Mouse (Mus musculus) T-cell, adult 2 months (primary cell): Measurements from ENCODE around the gene Pdzrn3.
A peak's percentile ranks its signal among the peaks of the same experiment; 100 is the strongest.

ENCODE experiments used
- DNase-seq: peaks from one replicate; pipeline ENCODE4 v3.0.0; 2022; ENCODE audit warnings: low spot score

The Pdzrn3 gene

DNA sequence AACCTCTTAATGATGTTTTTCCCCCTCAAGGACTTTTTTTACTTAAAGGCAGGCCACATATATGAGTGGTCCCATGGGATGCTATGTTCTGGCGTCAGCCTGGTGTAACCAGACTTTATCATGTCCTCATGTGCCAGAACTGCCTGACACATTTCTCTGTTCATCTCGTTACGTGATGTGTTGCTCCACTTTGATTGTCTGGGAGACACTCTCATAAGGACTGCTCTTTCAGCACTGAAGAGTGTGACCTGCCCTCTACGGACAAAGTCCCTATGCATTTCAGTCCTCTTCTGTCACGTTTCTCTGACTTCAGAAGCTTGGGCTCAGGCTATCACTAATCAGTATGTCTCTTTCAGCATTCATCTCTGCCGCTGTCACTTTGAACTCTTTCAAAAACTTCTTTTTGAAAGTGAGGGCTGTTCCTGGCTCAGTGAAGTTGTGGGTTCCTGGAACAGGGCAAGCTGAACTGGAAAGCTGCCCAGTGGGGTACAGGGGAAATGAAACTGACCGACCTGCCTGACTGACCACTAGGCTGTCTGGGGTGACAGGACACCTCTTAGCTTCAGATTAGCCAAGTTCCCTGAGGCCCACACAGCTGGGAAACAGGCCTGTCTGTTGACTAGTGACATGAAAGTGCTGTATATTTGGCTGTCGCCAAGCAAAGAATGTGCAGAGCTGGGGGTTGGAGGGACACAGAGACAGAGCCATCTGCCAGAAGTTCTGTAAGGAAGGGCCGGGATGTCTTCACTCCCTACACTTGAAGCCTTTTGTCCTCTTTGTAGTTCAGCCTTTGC is 10.7 kb downstream of the Pdzrn3 start:
- DNase-seq: no peak

DNA sequence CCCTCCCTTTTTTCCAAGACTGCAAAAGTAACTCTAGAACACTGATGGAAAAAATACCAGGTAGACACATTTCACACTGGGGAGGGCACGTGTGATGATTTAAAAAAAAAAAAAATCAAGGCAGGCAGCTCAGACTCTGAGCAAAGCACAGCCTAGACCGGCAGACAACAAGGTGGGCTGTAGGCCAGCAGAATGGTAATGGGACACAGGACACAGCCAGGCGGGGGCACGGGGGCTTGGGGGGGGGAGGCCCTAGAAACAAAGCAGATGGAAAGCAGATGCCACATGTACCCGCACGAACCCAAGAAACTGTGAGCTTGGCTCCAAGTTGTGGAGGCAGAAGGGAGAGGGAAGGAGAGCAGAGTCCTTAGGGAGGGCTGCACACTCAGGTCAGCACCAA is 11.9 kb downstream of the Pdzrn3 start:
- DNase-seq: no peak

DNA sequence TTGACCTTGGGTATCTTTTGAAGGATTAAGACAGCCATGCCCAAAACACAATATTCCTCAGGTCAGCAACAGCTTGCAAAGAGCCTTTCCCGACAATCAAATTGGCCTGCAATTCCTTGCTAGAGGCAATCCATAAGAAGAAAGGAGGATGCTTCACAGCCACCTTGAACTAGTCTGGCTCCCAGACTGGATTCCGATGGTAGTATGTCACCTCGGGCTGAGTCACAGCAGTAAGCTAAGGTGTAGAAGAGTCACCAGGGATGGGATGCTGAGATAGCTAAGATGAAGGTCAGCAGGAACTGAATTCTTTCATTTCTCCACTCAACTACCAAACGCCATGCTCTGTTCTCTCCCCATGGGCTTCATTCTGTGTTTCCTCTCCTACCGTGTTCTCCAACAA is 13.8 kb downstream of the Pdzrn3 start:
- no peak for DNase-seq

DNA sequence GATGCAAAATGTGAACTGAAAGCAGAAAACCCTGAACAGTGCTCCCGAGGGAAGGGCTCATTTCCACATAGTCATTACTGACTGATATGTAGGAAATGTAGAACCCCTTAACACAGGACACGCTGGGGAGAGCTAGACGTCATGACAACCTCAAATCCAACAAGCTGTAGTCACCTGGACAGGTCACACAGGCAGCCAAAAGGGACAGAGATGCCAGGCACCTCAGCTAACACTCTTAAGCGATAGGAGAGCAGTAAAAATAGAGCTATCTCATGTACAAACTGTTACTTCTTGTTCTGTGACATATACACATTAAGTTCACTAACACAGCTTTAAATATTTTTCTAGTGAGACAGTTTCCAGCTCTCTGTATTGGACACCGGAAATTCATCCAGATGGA is 15.0 kb downstream of the Pdzrn3 start:
- no peak for DNase-seq

DNA sequence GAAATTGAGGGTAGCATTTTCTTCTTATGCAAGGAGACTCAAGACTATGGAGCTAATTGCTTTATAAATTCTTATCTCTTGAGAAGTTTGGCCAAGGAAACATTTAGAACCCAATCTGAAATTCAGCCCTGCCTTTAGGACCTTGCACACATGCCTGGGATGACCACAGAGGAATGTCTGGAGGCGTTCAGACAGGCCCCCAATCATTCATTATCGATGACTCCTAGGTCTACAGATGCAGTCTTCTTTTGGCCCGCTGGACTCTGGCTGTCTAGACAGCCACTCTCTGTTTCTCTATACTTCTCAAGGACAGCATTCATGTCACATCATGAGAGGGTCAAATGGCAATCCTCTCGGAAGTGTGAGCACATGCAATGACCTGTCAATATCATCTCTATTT is 15.4 kb downstream of the Pdzrn3 start:
- DNase-seq: no peak

DNA sequence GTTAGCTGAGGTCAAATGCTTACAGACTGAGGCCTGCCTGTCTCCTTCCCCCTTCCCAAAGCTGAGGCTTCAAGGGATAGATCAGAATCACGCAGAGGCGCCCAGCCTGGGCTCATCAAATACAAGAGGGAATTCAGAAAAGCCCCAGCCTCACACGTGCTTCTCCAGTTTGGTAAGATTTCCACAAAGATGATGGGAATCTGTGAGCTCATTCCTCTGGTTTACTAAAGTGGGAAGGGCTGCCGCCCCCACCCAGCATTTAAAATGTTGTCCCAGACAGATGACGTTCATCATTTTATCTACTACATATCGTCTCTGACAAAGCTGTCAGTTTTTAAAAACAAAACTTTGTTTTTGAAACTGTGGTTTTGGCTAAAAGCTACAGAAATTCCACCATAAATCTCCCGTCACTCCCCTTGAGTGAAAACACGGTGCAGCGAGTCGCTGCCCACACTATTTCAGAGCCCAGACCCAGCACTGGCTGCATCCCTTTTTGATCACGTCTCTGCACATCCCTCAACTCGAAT is 17.4 kb downstream of the Pdzrn3 start:
- no peak for DNase-seq

DNA sequence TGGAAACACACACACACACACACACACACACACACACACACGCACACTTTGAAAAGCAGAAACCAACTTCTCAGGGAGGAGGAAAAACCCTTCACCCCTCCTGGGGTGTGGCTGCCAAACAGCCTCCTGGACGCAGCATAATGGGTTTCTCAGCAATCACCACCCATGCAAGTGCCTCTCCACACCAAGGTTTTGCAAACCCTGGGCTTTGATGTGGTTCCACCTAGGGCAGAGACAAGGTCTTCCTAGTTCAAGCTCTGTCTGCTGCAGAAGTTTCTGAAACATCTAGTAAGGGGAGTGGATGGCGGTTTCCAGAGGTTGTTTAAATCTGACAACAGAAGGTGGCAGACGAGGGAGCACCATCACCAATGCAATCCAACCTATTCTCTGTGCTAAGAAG is 18.1 kb downstream of the Pdzrn3 start:
- peak; percentile 80 for DNase-seq

DNA sequence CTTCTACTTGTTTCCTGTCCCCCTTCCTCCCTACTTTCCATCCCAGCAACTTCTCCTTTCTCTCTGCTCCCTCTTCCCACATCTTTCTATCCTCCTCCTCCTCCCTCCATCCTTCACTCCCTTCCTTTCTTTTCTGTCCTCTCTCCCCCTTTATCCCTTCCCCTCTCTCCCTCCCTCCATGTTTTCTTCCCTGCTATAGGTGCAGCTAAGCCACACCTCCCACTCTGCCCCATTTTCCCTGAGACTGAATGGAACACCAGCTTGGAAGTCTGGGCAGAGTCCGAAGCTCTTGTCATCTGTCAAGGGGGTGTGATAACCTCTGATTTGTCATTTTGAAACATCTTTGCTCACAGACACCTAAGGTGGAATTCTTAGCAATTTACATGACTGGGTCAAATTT is 22.8 kb downstream of the Pdzrn3 start:
- no peak for DNase-seq

DNA sequence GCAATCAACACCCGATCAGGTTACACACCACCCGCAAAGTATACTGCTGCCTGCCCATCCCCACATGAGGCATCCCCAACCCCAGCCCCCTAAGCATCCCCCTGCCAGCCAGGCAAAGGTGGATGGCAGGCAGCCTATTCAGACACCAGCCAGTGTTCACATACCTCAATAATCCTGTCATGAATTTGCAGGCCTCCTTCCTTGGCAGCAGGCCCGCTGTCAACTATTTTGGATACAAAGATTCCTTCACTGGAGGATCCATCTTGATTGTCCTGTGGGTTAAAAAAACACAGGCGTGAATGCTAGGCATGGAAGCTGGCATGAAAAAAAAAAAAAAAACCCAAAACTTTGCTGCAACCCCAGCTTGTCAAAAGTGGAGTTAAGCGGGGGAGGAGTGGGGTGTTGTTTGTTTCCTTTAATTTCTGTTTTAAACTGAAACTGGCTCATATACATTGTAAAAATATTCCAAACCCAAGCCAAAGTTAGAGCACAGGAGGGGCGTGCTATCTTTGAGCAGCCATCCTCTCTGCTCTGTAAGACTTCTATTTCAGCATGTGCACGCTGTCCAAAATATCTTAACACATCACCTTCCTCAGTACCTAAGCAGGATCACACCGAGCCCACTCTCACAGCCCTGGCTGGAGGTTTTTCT is 23.3 kb downstream of the Pdzrn3 start:
- no peak for DNase-seq

DNA sequence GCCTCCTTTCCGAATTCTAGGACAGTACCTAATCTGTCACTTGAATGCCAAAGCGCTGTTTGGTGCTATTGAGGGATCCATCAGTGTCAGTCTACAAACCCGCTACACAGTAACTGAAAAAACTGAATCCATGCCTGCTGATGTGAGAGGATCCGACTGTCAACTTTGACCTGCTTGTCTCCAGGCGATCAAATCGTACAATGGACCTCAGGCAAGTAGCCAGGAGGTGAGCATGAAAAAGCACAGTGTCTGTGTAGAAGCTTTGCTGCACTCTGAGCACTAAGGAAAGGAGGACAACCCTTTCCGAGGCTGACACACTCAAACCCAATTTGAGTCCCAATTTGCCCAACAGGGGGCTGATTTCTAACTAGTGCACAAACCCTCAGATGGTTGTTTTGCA is 24.0 kb downstream of the Pdzrn3 start:
- DNase-seq: no peak

DNA sequence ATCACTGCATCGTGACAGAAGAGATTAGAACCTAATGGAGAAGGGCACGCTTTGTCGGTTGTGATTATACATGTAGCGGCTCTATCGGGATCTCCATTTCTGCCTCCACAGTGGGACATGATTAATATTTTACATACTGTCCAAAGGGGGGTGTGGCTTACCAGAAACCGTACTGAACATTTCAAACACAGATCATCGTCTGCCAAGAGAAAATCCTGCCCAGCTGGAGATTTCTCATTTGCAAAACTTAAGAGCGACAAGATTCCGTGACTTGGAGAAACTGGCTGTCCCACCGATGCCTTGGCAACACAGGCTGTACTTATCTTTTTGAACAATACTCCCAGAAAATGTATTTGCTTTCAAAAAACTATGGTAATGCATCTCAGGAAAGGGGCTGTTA is 25.1 kb downstream of the Pdzrn3 start:
- no peak for DNase-seq

DNA sequence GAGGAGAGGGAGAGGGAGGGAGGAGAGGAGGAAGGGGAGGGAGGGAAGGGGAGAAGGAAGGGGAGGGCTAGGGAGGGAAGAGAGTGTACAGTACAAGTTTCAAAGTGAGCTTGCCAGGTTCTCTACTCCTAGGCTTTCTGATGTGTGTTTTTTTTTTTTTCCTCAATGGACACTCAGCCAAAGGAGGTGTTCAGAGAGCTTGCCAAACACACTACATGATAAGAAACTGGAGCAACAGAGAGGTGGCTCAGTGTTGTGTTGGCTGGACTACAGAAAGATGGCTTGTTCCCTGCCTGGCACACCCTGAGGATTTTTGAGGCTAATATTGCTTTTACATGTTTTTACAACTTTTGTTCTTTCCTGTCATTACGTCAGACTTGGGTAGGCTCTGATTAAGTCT is 26.6 kb downstream of the Pdzrn3 start:
- no peak for DNase-seq

DNA sequence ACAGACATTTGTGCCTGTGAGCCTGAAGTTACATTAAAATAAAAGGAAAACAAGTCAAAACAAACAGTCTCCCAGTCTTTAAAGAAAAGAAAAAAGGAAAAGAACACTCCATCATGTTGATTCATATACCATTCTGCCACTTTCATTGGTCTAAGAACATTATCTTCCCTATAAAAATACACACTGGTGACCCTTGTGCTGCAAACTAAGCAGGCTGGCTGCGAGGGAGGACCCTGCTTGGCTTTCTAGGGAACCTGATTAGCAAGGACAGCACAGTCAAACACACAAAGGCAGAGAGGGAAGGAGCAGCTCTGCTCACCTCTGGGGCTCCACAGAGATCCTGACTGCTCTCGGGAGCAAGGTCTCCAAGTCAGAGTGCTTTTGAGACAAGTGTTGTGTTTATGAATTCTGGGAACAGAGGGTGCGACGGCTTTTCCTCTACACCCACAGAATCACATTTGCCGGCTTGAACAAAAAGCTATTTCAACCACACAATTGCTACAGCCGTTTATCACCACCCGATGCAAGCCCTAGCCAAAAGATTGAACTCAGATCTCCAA is 27.2 kb downstream of the Pdzrn3 start:
- DNase-seq: no peak

DNA sequence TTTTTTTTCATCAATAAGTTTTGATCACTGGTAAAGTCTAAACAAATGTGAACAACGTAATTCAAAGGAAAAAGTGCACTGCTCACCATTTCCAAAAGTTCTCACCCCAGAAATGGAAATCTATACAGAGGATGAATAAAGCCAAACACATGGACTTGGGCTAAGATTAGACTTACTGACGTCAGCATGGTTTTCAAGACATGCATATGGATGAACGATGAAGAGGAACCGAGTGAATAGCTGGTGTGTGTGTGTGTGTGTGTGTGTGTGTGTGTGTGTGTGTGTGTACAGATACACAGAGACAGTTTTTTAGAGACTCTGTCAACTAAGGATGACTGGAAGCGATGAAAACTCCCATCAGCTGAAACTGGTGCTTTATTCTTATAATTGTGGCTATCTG is 29.2 kb downstream of the Pdzrn3 start:
- no peak for DNase-seq

DNA sequence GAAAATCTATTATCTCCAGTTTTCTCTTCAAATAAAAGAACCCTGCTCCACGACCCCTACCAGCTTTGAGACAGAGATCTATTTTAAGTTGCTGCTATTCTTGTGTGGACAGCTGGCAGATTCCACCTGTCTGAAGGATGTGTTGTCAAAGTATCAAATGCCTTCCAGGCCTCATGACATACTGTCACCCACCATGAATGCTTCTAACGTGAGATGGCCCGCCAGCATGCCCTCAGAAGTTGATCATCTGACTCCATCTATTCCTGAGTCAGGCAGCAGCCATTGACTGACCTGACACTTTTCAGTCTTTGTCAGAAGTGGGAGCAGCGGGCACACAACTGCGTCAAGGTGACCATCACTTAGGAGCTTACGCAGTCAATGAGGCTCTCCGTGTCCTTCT is 37.6 kb downstream of the Pdzrn3 start:
- no peak for DNase-seq

DNA sequence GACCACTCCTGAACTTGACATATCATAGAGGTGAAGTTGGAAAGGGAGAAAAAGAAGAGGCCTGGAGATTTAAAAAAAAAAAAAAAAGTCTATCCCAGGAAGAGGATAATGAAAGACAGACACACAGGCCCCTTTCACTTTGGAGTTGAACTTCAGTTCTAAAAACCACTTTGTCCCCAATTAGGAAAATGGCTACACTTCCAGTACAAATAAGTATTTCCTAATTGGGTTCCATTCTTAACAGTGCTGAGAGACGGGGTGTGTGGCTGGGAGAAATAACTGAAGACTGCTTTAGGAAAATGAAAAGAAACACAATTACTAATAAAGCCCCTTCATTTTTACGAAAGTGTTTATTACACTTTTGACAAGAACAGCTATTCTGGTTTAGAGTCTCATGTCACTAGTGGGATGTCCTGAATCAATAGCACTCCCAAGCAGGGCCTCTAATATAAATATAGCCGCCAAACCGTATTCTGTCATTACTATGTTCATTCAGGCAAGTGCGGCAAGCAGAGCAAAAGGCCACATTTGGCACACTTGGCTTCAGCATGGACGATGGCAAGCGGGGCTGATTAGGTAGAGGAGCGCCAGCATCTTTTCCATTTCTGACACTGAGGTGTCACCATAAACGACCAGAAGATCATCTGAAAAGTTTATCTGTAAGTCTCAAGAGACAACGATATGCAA is 39.7 kb downstream of the Pdzrn3 start:
- no peak for DNase-seq

DNA sequence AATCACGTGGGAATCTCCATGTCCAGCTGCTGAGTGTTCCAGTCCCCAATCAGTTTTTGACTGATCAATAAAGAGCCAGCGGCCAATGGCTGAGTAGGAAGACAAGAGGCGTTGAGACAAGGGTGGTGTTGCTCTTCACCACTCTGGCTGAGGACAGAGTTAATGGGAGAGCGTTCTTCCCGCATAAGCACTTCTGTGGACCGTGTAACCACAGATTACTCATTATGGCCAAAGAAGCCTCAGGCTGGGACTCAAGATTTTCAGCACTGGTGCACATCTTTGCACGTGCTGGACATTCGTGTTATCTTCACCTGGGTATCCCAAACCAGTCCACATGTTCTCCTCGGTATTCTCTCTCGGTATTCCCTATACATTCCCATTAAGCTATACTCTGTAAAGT is 41.0 kb downstream of the Pdzrn3 start:
- DNase-seq: no peak

DNA sequence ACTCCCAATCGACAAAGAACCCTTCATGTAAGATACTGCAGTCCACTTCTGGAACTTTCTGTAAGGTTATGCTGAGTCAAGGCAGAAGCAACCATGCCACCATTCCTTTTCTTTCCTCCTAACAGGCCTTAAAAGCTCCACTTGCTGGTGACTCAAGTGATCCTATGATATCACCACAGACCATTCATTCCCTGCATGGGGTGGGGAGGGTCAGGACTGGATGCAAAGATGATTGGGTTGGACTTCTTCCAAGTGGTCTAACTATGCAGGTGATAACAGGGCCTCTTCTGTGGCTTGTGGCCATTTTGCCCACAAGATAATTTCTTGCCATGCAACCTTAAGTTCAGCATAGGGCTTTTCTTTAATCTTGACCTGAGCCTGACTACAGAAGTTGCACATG is 42.0 kb downstream of the Pdzrn3 start:
- DNase-seq: no peak

DNA sequence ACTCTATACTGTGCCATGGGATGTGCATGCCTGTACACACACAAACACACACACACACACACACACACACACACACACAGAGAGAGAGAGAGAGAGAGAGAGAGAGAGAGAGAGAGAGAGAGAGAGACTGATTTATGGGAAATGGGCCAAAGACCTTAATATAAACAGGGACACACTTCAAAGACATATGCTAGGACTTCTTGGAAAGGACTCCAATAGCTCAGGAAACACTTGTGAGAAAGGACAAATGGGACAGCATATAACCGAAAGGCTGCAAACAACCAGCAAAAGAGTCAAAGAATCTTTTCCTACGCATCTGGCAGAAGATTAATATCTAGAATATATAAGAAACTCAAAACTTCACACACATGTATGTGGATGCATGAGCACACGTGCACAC is 43.2 kb downstream of the Pdzrn3 start:
- no peak for DNase-seq

DNA sequence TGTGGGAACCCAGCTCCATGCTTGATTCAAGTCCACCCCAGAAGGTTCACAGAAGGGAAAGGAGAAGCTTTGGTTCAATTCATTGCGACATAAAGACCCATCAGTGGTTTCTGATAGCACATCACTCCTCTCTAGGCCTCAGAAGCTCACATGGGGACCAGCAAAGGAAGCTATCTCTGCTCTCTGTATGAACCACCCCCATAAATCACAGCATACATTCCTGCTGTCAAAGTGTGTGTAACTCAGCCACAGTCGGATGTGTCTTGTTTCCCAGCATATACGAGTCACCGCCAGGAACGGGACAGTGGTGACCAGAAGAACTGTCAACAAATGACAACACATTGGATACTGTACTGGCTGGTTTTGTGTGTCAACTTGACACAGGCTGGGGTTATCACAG is 47.3 kb downstream of the Pdzrn3 start:
- no peak for DNase-seq

DNA sequence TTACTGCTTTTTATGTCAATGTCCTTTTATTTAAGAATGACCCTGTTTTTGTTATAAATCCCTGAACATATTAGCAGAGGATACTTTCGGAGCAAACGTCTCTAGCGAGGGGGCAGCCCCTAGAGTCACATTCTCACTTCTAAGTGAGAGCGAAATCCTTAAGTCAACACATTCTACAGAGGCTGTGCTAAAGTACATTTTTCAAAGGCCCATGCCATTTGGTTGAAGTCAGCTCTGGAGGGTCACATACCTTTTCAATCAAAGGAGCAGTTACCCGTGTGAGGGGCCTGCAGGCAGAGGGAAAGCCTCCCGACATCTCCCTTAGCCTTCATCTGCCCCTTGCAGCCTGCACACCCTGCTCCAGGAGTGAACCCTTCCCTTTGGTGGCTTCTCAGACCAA is 48.2 kb downstream of the Pdzrn3 start:
- no peak for DNase-seq

DNA sequence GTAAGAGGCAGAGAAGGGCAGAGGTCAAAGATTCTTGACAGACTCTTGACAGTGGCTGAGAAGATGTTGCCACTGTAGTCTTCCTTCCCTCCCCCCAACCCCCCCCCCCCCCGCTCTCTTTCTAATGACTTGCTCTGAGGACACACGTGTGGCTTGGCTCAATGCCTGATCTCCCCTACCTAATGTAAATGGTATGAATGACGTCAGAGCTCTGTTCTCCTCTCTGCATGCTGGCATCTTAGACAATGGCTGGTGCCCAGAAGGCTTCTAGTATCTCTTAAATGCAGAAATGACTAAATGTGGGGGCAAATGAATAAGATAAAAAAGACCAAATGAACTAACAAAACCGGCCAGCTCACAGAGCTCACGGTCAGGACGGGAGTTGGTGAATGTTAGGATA is 49.2 kb downstream of the Pdzrn3 start:
- no peak for DNase-seq

DNA sequence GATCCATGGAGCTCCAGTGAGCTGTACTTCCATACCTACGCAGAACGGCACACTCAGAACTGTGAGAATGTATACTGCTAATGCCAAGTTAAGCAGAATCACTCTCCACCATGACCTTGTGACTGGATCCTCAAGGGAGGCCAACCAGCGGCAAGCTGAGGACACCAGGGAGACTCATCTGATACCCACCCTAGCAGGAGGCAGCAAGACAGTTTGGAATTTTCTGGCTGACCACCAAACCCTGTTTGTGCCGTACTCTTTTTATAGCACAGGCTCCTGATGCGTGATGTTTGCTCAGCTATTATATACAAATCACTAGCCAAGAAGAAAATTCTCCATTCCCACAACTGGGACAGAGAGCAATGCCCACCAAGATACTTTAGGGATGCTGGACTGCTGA is 50.0 kb downstream of the Pdzrn3 start:
- no peak for DNase-seq
